ENCODE assay signal across 13 mouse cellular contexts in genomic region chr1:136231596-136231995, GRCm38 (mm10). TPM values are rescaled to one million over a fixed set of nuclear protein-coding genes. Genes with fewer than 3 reads are reported as not detected.
DNase-seq lines count a peak whose midpoint lies in the region; ATAC-seq and TF ChIP-seq lines count a peak whose summit lies in the region.
"Had no signal": no experiment of that assay in that cellular context is flagged by ENCODE, and none has a peak within 500 bp of the region (broad histone marks: within the 10 kb centered on the region; RNA-seq: fewer than 3 reads in every experiment).

No protein-coding gene starts in this region.

- H3K9ac ChIP-seq in ES-E14 (ENCODE audit: insufficient read depth, low read depth, low read length, poor library complexity, severe bottlenecking), result no peak overlapping the region
- peak overlapping the region; percentile 43; the same call in 1 of the 2 replicates for H3K9ac ChIP-seq in hindbrain, embryonic 13.5 days
- no peak overlapping the region for H3K9ac ChIP-seq in midbrain, embryonic 14.5 days (replicated peaks; ENCODE audit: low read length)

- H3K4me1 ChIP-seq in ES-E14 (ENCODE audit: control insufficient read depth in 2 of 2, insufficient read depth in 2 of 2, low read length in 2 of 2, poor library complexity in 1 of 2), result peaks cover 7 to 35% of the 10 kb centered on the region in 2 experiments; a peak in 3 of 4 replicates
- H3K4me1 ChIP-seq in hindbrain, embryonic 13.5 days (replicated peaks), result peaks cover 72% of the 10 kb centered on the region
- H3K4me1 ChIP-seq in midbrain, embryonic 14.5 days (ENCODE audit: control insufficient read depth, insufficient read depth, low read length), result peaks cover 46% of the 10 kb centered on the region

- ATAC-seq in hindbrain, embryonic 13.5 days (ENCODE audit: low FRiP score), result no peak
- no peak for ATAC-seq in midbrain, embryonic 14.5 days (ENCODE audit: low FRiP score, low TSS enrichment)
- no peak for ATAC-seq in megakaryocyte, adult 5-6 weeks (ENCODE audit: poor library complexity, severe bottlenecking)
- ATAC-seq: activated CD4-positive, CD25-positive, alpha-beta regulatory T cell, adult 4 months had no signal

- no peaks in the 10 kb centered on the region for H3K9me3 ChIP-seq in ES-E14 (ENCODE audit: control insufficient read depth, insufficient read depth, low read depth, low read length)
- no peaks in the 10 kb centered on the region for H3K9me3 ChIP-seq in hindbrain, embryonic 13.5 days
- H3K9me3 ChIP-seq in midbrain, embryonic 14.5 days (ENCODE audit: control insufficient read depth, low read length), result no peaks in the 10 kb centered on the region

- peak; percentile 28 for DNase-seq in embryo, embryonic 9.5 days (ENCODE audit: extremely low spot score)
- DNase-seq in embryo, embryonic 10.5 days (ENCODE audit: low spot score), result no peak
- DNase-seq in ES-E14 (ENCODE audit: low read depth, low spot score), result no peak
- no peak for DNase-seq in midbrain, embryonic 14.5 days
- no peak for DNase-seq in right cerebral cortex, adult 18-20 months
- no peak for DNase-seq in layer of hippocampus, adult 8-10 months (ENCODE audit: low spot score in 2 of 2)
- DNase-seq: heart, postnatal 36 days; right cerebral cortex, postnatal 25 days had no signal

- peak overlapping the region; percentile 29 to 43; a peak in 3 of 4 replicates for H3K4me3 ChIP-seq in ES-E14 (ENCODE audit: insufficient read depth in 1 of 2, low read depth in 1 of 2, low read length in 2 of 2, poor library complexity in 1 of 2, severe bottlenecking in 1 of 2)
- H3K4me3 ChIP-seq in hindbrain, embryonic 13.5 days, result peak overlapping the region; percentile 51
- H3K4me3 ChIP-seq in midbrain, embryonic 14.5 days (replicated peaks; ENCODE audit: low read depth, low read length), result peak overlapping the region; percentile 50; the same call in 1 of the 2 replicates

- peaks cover 9% of the 10 kb centered on the region; the same call in 1 of the 2 replicates for H3K36me3 ChIP-seq in ES-E14 (ENCODE audit: control insufficient read depth, insufficient read depth, low read length, poor library complexity, severe bottlenecking)
- H3K36me3 ChIP-seq in hindbrain, embryonic 13.5 days, result no peaks in the 10 kb centered on the region
- H3K36me3 ChIP-seq in midbrain, embryonic 14.5 days (ENCODE audit: control insufficient read depth, insufficient read depth, low read length), result no peaks in the 10 kb centered on the region

- H3K27me3 ChIP-seq in hindbrain, embryonic 13.5 days, result 0 out of 2 replicates have a peak, but pooled peaks cover 16% of the 10 kb centered on the region
- peaks cover 10% of the 10 kb centered on the region; the same call in 1 of the 2 replicates for H3K27me3 ChIP-seq in midbrain, embryonic 14.5 days (ENCODE audit: control insufficient read depth, insufficient read depth, low read length)

- in situ Hi-C loops in ES-E14 (cut with MboI; ENCODE audit: low sequenced_read_pairs in 2 of 2, unreplicated experiment in 2 of 2), result no loop called here

- 2% methylated on average over 6 of the region's 6 CpGs for WGBS in hindbrain, embryonic 13.5 days
- 2% methylated on average over 6 of the region's 6 CpGs for WGBS in midbrain, embryonic 14.5 days

- peak overlapping the region; percentile 80 for H3K4me2 ChIP-seq in hindbrain, embryonic 13.5 days
- peak overlapping the region; percentile 81 for H3K4me2 ChIP-seq in midbrain, embryonic 14.5 days (ENCODE audit: low read length)

- peak overlapping the region; percentile 61; the same call in 1 of the 2 replicates for H3K27ac ChIP-seq in ES-E14 (ENCODE audit: insufficient read depth, low read depth, low read length, poor library complexity, severe bottlenecking)
- H3K27ac ChIP-seq in hindbrain, embryonic 13.5 days, result no peak overlapping the region
- H3K27ac ChIP-seq in midbrain, embryonic 14.5 days (replicated peaks; ENCODE audit: low read depth, low read length), result no peak overlapping the region
- H3K27ac ChIP-seq: macrophage had no signal

TF ChIP-seq in ES-E14, 5 proteins besides CTCF, POLR2A, EP300 and RAD21:
- TF ChIP-seq ZNF384 (IDR thresholded peaks at IDR 0.05; ENCODE audit: low read depth, low read length), result no peak
- TF ChIP-seq MAFK (IDR thresholded peaks at IDR 0.05; ENCODE audit: insufficient read depth, low read depth, low read length), result no peak
- TF ChIP-seq CHD2 (IDR thresholded peaks at IDR 0.05; ENCODE audit: low read depth, low read length), result no peak
- TF ChIP-seq ZC3H11A (IDR thresholded peaks at IDR 0.05; ENCODE audit: borderline replicate concordance, low read depth, low read length), result no peak
- TF ChIP-seq HCFC1 (IDR thresholded peaks at IDR 0.05; ENCODE audit: borderline replicate concordance, insufficient read depth, low read length), result no peak

RNA-seq across cellular contexts. Expression of gene Inava, which starts 2.5 kb away (rescaled TPM):
- total RNA-seq in ES-E14 (2012; rRNA removed), result 8.5 and 9.6 TPM in 2 replicates
- 3.4 and 3.5 TPM in 2 replicates for polyA plus RNA-seq in hindbrain, embryonic 13.5 days (2015; fragmentation: Nextera tagmentation; extraction: Ambion mirVana)
- 1.6 and 2.6 TPM in 2 replicates for polyA plus RNA-seq in midbrain, embryonic 14.5 days (2014; fragmentation: Nextera tagmentation; extraction: Ambion mirVana)
- total RNA-seq in megakaryocyte, adult 5-6 weeks (2015), result not detected in 2 replicates
- total RNA-seq in megakaryocyte, adult 5-6 weeks (2017), result not detected in 2 replicates
- total RNA-seq in layer of hippocampus, adult 8-10 months (2022), result 1 to 10 TPM; 2.3 to 3.7 (median 3.0) TPM
- total RNA-seq: common myeloid progenitor, adult 5-6 weeks; heart, postnatal 36 days had no signal
- polyA plus RNA-seq: activated CD4-positive, CD25-positive, alpha-beta regulatory T cell, adult 4 months; macrophage had no signal

RNA-seq across cellular contexts. Expression of gene Mroh3, which starts 19.0 kb away (rescaled TPM):
- total RNA-seq in ES-E14 (2012; rRNA removed), result 0.22 and 0.26 TPM in 2 replicates
- polyA plus RNA-seq in hindbrain, embryonic 13.5 days (2015; fragmentation: Nextera tagmentation; extraction: Ambion mirVana), result not detected in 2 replicates
- polyA plus RNA-seq in midbrain, embryonic 14.5 days (2014; fragmentation: Nextera tagmentation; extraction: Ambion mirVana), result 0.34 and 0.59 TPM in 2 replicates
- total RNA-seq in megakaryocyte, adult 5-6 weeks (2015), result not detected in 2 replicates
- not detected in 2 replicates for total RNA-seq in megakaryocyte, adult 5-6 weeks (2017)
- total RNA-seq in layer of hippocampus, adult 8-10 months (2022), result 1 to 10 TPM in 2 of 4 experiments, under 1 TPM in 2; 0.71 to 3.1 (median 2.0) TPM
- total RNA-seq: common myeloid progenitor, adult 5-6 weeks; heart, postnatal 36 days had no signal
- polyA plus RNA-seq: activated CD4-positive, CD25-positive, alpha-beta regulatory T cell, adult 4 months; macrophage had no signal

RNA-seq across cellular contexts. Expression of gene Gpr25, which starts 29.1 kb away (rescaled TPM):
- not detected in 2 replicates for total RNA-seq in ES-E14 (2012; rRNA removed)
- 0.16 and 0.26 TPM in 2 replicates for polyA plus RNA-seq in hindbrain, embryonic 13.5 days (2015; fragmentation: Nextera tagmentation; extraction: Ambion mirVana)
- 1.4 TPM in 1 of 2 replicates, not detected in the other for polyA plus RNA-seq in midbrain, embryonic 14.5 days (2014; fragmentation: Nextera tagmentation; extraction: Ambion mirVana)
- total RNA-seq in megakaryocyte, adult 5-6 weeks (2015), result not detected in 2 replicates
- total RNA-seq in megakaryocyte, adult 5-6 weeks (2017), result not detected in 2 replicates
- total RNA-seq in layer of hippocampus, adult 8-10 months (2022), result 1 to 10 TPM; 3.2 to 6.6 (median 3.9) TPM
- total RNA-seq: common myeloid progenitor, adult 5-6 weeks; heart, postnatal 36 days had no signal
- polyA plus RNA-seq: activated CD4-positive, CD25-positive, alpha-beta regulatory T cell, adult 4 months; macrophage had no signal
